Mouse (Mus musculus): Measurements from ENCODE around the gene Ranbp3l. TPM values are rescaled to one million over a fixed set of nuclear protein-coding genes. Genes with fewer than 3 reads are reported as not detected.

Ranbp3l gene
- polyA plus RNA-seq, 1 experiment from 2014 or later, result 10.4 TPM

Other genes with a start within 250 kb of the Ranbp3l start
- gene Nadk2, start 103.3 kb downstream of the Ranbp3l start, polyA plus RNA-seq (2014; fragmentation: Nextera tagmentation; extraction: Ambion mirVana), result 23.4 TPM in 2 replicates
- 5.0 and 7.3 TPM in 2 replicates for gene Lmbrd2, start 172.6 kb downstream of the Ranbp3l start, polyA plus RNA-seq (2014; fragmentation: Nextera tagmentation; extraction: Ambion mirVana)
- 49.2 and 55.7 TPM in 2 replicates for gene Skp2, start 187.5 kb downstream of the Ranbp3l start, polyA plus RNA-seq (2014; fragmentation: Nextera tagmentation; extraction: Ambion mirVana)